Mouse (Mus musculus) lung, postnatal 0 days (tissue): ENCODE data around the gene Rbfox2. TPM values are rescaled to one million over a fixed set of nuclear protein-coding genes. Genes with fewer than 3 reads are reported as not detected.

ENCODE experiments used
- ATAC-seq: fragments of 200-750 bp; cut with Nextera tagmentation; 2 replicates; pipeline ENCODE4 v1.8.0; 2017; ENCODE audit warnings: moderate library complexity
- DNase-seq: peaks from one replicate; pipeline ENCODE4 v3.0.0-alpha.2; 2016; ENCODE audit warnings: low spot score
- H3K27ac ChIP-seq: fragments of 300-500 bp; sonication (generic); 2 replicates; pipeline ENCODE4 v1.5.1; 2014; ENCODE audit warnings: antibody characterized with exemption, mild to moderate bottlenecking, low read length, mixed read lengths
- H3K27me3 ChIP-seq: fragments of 300-500 bp; sonication (generic); replicated peaks from 2 replicates; pipeline ENCODE4 v1.6.1; 2014; ENCODE audit warnings: low read length, mixed read lengths; ENCODE audit not compliant: insufficient read depth
- H3K36me3 ChIP-seq: fragments of 300-500 bp; sonication (generic); 2 replicates; pipeline ENCODE4 v1.6.1; 2014; ENCODE audit warnings: low read length, mixed read lengths; ENCODE audit not compliant: insufficient read depth
- H3K4me1 ChIP-seq: fragments of 300-500 bp; sonication (generic); 2 replicates; pipeline ENCODE4 v1.6.1; 2014; ENCODE audit warnings: antibody characterized with exemption, low read depth, low read length, mixed read lengths; ENCODE audit not compliant: insufficient read depth
- H3K4me2 ChIP-seq: fragments of 300-500 bp; sonication (generic); replicated peaks from 2 replicates; pipeline ENCODE4 v1.6.1; 2014; ENCODE audit warnings: low read depth, mild to moderate bottlenecking, low read length, moderate library complexity, mixed read lengths
- H3K4me3 ChIP-seq: fragments of 300-500 bp; sonication (generic); 2 replicates; pipeline ENCODE4 v1.5.1; 2014; ENCODE audit warnings: low read depth, low read length
- H3K9ac ChIP-seq: fragments of 300-500 bp; sonication (generic); replicated peaks from 2 replicates; pipeline ENCODE4 v1.6.1; 2014; ENCODE audit warnings: low read depth, mild to moderate bottlenecking
- H3K9me3 ChIP-seq: fragments of 300-500 bp; sonication (generic); 2 replicates; pipeline ENCODE4 v1.6.1; 2016; ENCODE audit warnings: low read length, mixed read lengths
- CTCF ChIP-seq: IDR thresholded peaks from 2 replicates; pipeline ENCODE4 v1.5.1; 2016; ENCODE audit warnings: antibody characterized with exemption, mild to moderate bottlenecking
- EP300 ChIP-seq: IDR thresholded peaks from 2 replicates; pipeline ENCODE4 v1.6.1; 2016; ENCODE audit warnings: antibody characterized with exemption, mild to moderate bottlenecking, control low read depth
- WGBS: fragments of 180-500 bp; shearing (Covaris S2); extraction: QIAGEN DNeasy Blood & Tissue Kit; methylation state at CpG from one replicate; pipeline ENCODE4 v1.1.7; 2014; 5-methylcytosine and 5-hydroxymethylcytosine counted together
- polyA plus RNA-seq: library from polyadenylated mRNA; unstranded; fragments of >200 nt; fragmentation: Nextera tagmentation; extraction: Ambion mirVana; gene quantifications from 2 replicates; pipeline ENCODE4 v1.2.1, GENCODE M21; 2015

The Rbfox2 gene
- polyA plus RNA-seq, 1 experiment from 2014 or later = 17.4 TPM

DNA sequence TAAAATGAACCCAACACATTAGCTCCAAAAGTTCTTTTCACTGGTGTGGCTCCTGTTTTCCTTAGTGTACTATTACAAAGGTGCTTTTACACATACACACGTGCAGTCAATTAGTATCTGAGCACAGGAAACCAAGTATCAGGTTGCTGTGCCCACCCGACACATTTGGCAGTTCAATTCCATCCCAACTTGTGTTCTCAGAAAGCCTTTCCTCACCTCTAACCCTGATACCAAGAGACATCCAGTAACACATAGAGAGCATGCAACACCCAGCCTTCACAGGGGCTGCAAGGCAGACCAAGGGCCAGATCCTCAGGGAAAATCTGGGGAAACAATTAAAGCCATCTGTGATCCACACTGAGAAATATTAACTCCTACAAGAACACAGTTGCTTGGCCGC, 8.2 kb downstream of the Rbfox2 start:
- 79% methylated on average over 3 of the region's 3 CpGs for WGBS
- Histone ChIP-seq H3K27me3 (no peaks in the 10 kb centered on the region), H3K4me2 (no peak overlapping the region), H3K36me3 (no peaks in the 10 kb centered on the region), H3K4me1 (peaks cover 10% of the 10 kb centered on the region; the same call in 1 of the 2 replicates), H3K9me3 (no peaks in the 10 kb centered on the region), H3K9ac (no peak overlapping the region), H3K4me3 (no peak overlapping the region), H3K27ac (no peak overlapping the region)
- TF ChIP-seq EP300 = no peak
- no peak for TF ChIP-seq CTCF
- DNase-seq (no peak), ATAC-seq (no peak)

DNA sequence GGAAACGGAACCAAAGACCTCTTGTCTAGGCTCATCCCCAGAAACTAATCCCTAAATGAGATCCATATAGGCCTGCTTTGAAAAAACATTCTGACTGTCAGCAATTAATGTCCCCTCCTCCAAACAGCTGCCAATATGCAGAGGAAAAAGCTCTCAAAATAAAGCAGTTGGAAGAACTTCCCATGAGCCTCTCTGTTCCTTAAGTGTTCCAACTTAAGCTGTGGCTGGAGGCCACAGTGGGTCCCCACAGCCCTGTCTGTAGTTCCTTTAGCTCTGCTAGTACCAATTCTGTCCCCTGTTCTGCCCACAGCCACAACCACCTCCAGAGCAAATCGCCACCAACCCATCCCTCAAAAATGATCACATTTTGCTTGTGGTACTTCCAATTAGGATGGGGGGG, 10.2 kb downstream of the Rbfox2 start:
- Histone ChIP-seq H3K36me3 (no peaks in the 10 kb centered on the region), H3K9ac (no peak overlapping the region), H3K9me3 (no peaks in the 10 kb centered on the region), H3K27ac (no peak overlapping the region), H3K4me3 (no peak overlapping the region), H3K27me3 (no peaks in the 10 kb centered on the region), H3K4me2 (no peak overlapping the region), H3K4me1 (peaks cover 8% of the 10 kb centered on the region; the same call in 1 of the 2 replicates)
- 69% methylated on average over 2 of the region's 2 CpGs for WGBS
- no peak for TF ChIP-seq CTCF
- peak; percentile 51 for DNase-seq
- ATAC-seq = peak; percentile 30

DNA sequence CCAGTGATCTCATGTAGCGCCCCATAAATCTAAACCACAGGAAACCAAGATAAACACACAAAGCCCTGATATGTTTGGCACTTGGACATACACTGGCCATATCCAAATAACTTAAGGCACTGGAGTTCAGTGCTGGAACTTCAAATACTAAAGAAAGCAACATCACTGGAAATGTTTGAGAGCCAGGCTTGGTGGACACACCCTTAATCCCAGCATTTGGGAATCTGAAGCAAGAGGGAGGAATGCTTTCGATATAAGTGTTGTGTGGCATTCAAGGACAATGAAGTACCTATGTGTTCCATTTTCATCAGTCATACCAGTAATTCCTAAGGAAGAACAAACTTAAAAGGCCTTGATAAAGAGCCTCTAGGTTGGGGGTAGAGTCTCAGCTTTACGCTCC, 13.3 kb downstream of the Rbfox2 start:
- TF ChIP-seq CTCF (no peak), EP300 (peak; percentile 97)
- Histone ChIP-seq H3K9ac (no peak overlapping the region), H3K4me1 (peaks cover 8% of the 10 kb centered on the region; the same call in 1 of the 2 replicates), H3K9me3 (no peaks in the 10 kb centered on the region), H3K36me3 (no peaks in the 10 kb centered on the region), H3K27me3 (no peaks in the 10 kb centered on the region), H3K27ac (peak overlapping the region; percentile 78), H3K4me3 (no peak overlapping the region), H3K4me2 (no peak overlapping the region)
- 41% methylated on average over 3 of the region's 3 CpGs for WGBS
- ATAC-seq (peak; percentile 91), DNase-seq (peak; percentile 88)

DNA sequence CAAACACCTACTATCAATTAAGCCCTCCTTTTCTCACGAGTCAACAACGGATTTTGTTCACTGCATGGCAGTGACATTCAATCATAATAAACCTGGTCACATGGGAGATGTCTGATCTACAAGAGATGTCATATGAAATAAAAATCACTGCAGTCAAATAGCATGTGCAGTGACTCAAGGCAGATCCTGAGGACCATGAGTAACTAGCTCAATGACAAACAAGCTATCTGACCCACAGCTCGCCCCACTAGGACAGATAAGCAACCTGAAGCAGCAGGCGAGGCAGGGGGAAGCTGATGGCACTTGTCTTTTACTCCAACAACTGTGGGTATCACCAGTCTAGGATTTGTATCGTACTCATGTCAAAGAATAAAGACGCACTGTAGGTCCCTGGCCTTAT, 14.4 kb downstream of the Rbfox2 start:
- Histone ChIP-seq H3K27ac (no peak overlapping the region), H3K9ac (no peak overlapping the region), H3K36me3 (no peaks in the 10 kb centered on the region), H3K27me3 (no peaks in the 10 kb centered on the region), H3K4me2 (no peak overlapping the region), H3K4me1 (peaks cover 8% of the 10 kb centered on the region; the same call in 1 of the 2 replicates), H3K4me3 (no peak overlapping the region), H3K9me3 (no peaks in the 10 kb centered on the region)
- 66% methylated on average over 6 of the region's 6 CpGs for WGBS
- TF ChIP-seq CTCF (no peak), EP300 (no peak)
- no peak for DNase-seq
- ATAC-seq = no peak

DNA sequence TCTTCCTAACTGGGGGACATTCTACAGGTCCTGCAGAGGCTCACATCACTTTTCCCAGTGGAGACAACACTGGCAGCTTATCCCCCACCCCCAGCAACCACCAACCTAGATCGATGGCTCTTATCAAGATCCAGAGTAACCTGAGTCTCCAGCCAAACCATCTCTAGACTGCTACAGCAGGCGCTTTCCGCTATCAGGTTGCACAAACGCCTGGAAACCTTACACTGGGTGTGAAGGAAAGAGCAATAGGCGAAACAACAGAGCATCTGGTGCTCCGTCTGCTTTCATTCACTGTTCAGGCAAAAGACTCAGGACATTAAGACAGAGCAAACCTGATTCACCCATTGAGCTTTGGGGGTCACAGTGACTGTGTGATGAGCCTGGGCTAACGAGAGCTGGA, 15.3 kb downstream of the Rbfox2 start:
- no peaks in the 10 kb centered on the region for H3K27me3 ChIP-seq
- H3K4me3 ChIP-seq = no peak overlapping the region
- no peak for DNase-seq
- no peaks in the 10 kb centered on the region for H3K9me3 ChIP-seq
- no peaks in the 10 kb centered on the region for H3K36me3 ChIP-seq
- 53% methylated on average over 7 of the region's 7 CpGs for WGBS
- H3K4me2 ChIP-seq = no peak overlapping the region
- ATAC-seq = no peak
- TF ChIP-seq CTCF (no peak), EP300 (no peak)
- H3K27ac ChIP-seq = 0 out of 2 replicates have a peak overlapping the region, but pooled peaks have one; percentile 26
- H3K4me1 ChIP-seq = peaks cover 8% of the 10 kb centered on the region; the same call in 1 of the 2 replicates
- H3K9ac ChIP-seq = no peak overlapping the region

DNA sequence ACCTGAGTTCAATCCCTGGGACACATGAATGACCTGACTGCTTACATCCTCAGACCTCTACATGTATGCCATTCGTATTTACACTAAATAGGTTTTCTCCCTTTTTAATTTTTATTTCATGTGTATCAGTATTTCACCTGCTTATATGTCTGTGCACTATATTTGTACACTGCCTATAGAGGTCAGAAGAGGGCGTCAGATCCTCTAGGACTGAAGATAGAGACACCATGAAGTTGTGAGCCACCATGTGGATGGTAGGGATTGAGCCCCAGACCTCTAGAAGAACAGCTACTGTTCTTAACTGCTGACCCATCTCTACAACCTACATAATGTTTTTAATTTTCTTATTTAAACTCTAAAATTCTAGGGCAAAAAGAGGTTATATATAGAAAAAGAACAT, 16.5 kb downstream of the Rbfox2 start:
- 67% methylated on average over 2 of the region's 2 CpGs for WGBS
- Histone ChIP-seq H3K9ac (no peak overlapping the region), H3K4me1 (peaks cover 8% of the 10 kb centered on the region; the same call in 1 of the 2 replicates), H3K36me3 (no peaks in the 10 kb centered on the region), H3K4me2 (no peak overlapping the region), H3K9me3 (no peaks in the 10 kb centered on the region), H3K27me3 (no peaks in the 10 kb centered on the region), H3K4me3 (no peak overlapping the region), H3K27ac (no peak overlapping the region)
- ATAC-seq = no peak
- no peak for DNase-seq
- TF ChIP-seq CTCF (peak; percentile 51), EP300 (no peak)

DNA sequence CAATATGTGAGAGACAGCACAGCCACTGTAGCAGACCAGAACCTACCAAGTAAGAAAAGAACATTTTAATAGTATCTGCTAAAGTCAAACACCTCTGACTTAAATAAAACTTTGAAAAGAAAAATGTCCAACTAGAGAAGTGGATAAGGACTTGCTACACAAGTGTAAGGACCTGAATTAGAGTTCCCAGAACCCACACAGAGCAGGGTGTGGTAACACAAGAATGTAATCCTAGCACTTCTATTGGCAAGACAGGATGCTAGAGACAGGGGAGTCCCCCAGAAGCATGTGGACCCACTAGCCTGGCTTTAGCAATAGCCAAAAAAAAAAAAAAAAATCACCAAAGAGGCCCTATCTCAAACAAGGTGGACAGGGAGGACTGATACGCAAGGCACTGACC, 26.7 kb downstream of the Rbfox2 start:
- H3K27ac ChIP-seq = peak overlapping the region; percentile 32
- TF ChIP-seq CTCF (no peak), EP300 (0 out of 2 replicates have a peak, but pooled peaks have one; percentile 46)
- H3K4me2 ChIP-seq = no peak overlapping the region
- no peak overlapping the region for H3K9ac ChIP-seq
- H3K27me3 ChIP-seq = no peaks in the 10 kb centered on the region
- 68% methylated on average over 1 of the region's 1 CpGs for WGBS
- no peaks in the 10 kb centered on the region for H3K9me3 ChIP-seq
- no peaks in the 10 kb centered on the region for H3K4me1 ChIP-seq
- DNase-seq (peak; percentile 68), ATAC-seq (peak; percentile 68)
- H3K4me3 ChIP-seq = no peak overlapping the region
- H3K36me3 ChIP-seq = no peaks in the 10 kb centered on the region
